Mouse (Mus musculus) bone marrow, adult 2 months (tissue): ENCODE measurements around the gene Abhd15.

ENCODE experiments used
- CTCF ChIP-seq: fragments of 200-500 bp; IDR thresholded peaks from 2 replicates; pipeline ENCODE4 v1.5.1; 2011; ENCODE audit warnings: low read length, control low read depth; ENCODE audit not compliant: control insufficient read depth, insufficient read depth
- POLR2A ChIP-seq: fragments of 200-500 bp; IDR thresholded peaks from 2 replicates; pipeline ENCODE4 v1.6.1; 2011; ENCODE audit warnings: low read depth, mild to moderate bottlenecking, control low read depth, low read length, borderline replicate concordance; ENCODE audit not compliant: control insufficient read depth

DNA sequence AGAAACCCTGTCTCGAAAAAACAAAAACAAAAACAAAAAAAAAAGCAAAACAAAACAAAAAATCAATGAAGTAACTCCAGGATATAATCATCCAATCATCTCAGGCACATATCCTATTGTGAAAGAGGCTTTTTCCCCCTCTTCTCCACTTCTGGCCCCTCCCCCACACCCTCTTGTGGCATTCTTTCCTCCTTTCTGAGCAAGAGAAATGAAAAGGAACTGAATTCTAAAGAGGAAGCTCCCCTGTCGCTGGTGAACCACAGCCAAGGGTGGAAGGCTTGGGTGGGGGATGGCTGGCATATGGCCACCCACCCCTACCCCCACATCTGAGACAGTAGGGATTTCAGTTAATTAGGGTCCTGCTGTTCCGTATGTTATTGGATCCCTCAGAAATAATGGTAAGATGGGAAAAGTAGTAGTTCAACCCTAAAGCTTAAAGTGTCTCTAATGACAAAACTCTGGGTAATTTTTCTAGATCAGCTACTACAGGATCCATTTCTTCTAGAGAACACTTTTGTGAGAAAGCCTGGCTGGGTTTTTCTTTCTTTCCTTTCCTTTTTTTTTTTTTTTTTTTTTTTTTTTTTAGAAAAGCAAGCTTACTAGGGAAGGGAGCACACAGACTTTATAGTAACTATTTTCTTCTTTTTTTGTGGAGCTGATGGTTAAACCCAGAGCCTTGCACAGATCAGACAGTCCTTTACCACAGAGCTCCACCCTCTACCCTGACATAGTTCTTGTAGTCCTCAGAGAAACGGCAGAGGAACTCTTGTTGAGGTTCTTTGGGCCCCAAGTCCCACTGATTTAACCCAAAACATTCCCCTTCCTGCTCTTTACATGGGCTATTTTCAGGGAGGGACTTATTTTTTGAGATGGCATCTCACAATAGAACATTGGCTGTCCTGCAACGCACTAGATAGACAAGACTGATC lies 5.9 kb downstream of the Abhd15 start:
- TF ChIP-seq POLR2A (no peak), CTCF (no peak)
